Mouse (Mus musculus) olfactory bulb, adult 2 months (tissue): ENCODE data around the gene Hyal1. TPM values are rescaled to one million over a fixed set of nuclear protein-coding genes. Genes with fewer than 3 reads are reported as not detected.

ENCODE experiments used
- H3K27ac ChIP-seq: fragments of 200-500 bp; 2 replicates; pipeline ENCODE4 v1.5.1; 2012; ENCODE audit warnings: low read depth, low read length; ENCODE audit not compliant: insufficient read depth
- H3K4me1 ChIP-seq: fragments of 200-500 bp; 2 replicates; pipeline ENCODE4 v1.6.1; 2012; ENCODE audit warnings: low read length; ENCODE audit not compliant: control insufficient read depth, insufficient read depth
- H3K4me3 ChIP-seq: fragments of 200-500 bp; 2 replicates; pipeline ENCODE4 v1.5.1; 2012; ENCODE audit warnings: mild to moderate bottlenecking, low read depth, low read length, moderate library complexity; ENCODE audit not compliant: insufficient read depth
- CTCF ChIP-seq: fragments of 200-500 bp; IDR thresholded peaks from 2 replicates; pipeline ENCODE4 v1.5.1; 2012; ENCODE audit warnings: low read depth, mild to moderate bottlenecking, low read length, moderate library complexity; ENCODE audit not compliant: insufficient read depth
- POLR2A ChIP-seq: fragments of 200-500 bp; IDR thresholded peaks from 2 replicates; pipeline ENCODE4 v1.6.1; 2012; ENCODE audit warnings: mild to moderate bottlenecking, low read depth, low read length, moderate library complexity; ENCODE audit not compliant: insufficient read depth
- WGBS: fragments of 180-500 bp; shearing (Covaris S2); methylation state at CpG from one replicate; pipeline ENCODE4 v1.1.7; 2018; 5-methylcytosine and 5-hydroxymethylcytosine counted together
- polyA plus RNA-seq: library from polyadenylated mRNA; stranded (reverse); fragments of >200 nt; gene quantifications from 2 replicates; pipeline ENCODE4 v1.2.4, GENCODE M21; 2012; ENCODE audit warnings: low replicate concordance; ENCODE audit not compliant: missing spikeins, insufficient read depth, insufficient read length

Hyal1 gene
- polyA plus RNA-seq, 1 experiment: not detected

GRCm38 (mm10) chr9:107608741-107609432 is 32.2 kb downstream of the Hyal1 start, which contains the start of gene Sema3b:
Gene Sema3b, minus strand, starts transcription at chr9:107609229.
- 45% methylated on average over 12 of the region's 12 CpGs for WGBS
- H3K27ac ChIP-seq: no peak within 1 kb of the TSS

GRCm38 (mm10) chr9:107609433-107609830 is 32.7 kb downstream of the Hyal1 start:
- WGBS: 73% methylated on average over 4 of the region's 4 CpGs

More at GRCm38 (mm10) chr9:107608741-107609432, 32.2 kb downstream of the Hyal1 start, which contains the start of gene Sema3b:
- H3K4me1 ChIP-seq: peaks cover 15% of the 10 kb centered on the region
- H3K4me3 ChIP-seq: no peak within 1 kb of the TSS
- TF ChIP-seq CTCF (no peak), POLR2A (no peak)

DNA sequence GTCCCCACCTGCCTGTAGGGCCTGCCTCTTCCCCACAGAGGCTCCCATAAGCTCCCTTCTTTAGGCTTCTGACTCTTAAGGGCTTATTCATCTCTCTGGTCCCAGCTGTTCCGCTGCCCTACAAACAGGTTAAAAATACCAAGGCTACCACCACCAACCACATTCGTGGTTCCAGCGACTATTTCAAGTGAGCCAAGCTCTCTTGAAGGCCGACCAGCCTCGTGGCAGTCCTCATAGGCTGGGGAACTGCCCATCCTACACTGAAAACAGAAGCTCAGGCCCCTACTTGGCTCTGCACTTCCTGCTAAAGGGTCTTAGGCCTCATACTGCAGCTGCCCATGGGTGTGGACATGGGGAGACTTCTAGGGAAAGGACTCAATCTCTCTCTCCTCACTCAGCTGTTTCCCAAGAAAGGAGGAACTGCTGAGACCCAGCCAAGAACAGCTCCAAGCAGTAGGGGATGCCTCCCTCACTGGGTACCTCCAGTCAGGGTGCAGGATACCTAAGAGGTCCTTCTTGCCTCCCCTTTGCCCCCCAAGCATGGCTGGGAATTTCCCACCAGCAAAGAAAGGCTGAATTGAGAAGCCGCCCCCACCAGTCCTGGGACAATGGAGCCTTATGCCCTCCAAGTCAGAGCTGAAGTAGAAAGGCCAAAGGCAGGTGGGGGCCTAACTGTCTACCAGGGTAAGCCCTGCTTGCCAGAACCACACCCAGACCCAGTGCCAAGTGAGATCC is 34.9 kb downstream of the Hyal1 start:
- WGBS: 46% methylated on average over 6 of the region's 6 CpGs
- peak overlapping the region; percentile 97 for H3K27ac ChIP-seq
- H3K4me1 ChIP-seq: peaks cover 15% of the 10 kb centered on the region
- TF ChIP-seq POLR2A (no peak), CTCF (no peak)
- peak overlapping the region; percentile 48 for H3K4me3 ChIP-seq

More at GRCm38 (mm10) chr9:107609433-107609830, 32.7 kb downstream of the Hyal1 start:
- TF ChIP-seq POLR2A: no peak
- TF ChIP-seq CTCF: no peak
- Histone ChIP-seq H3K4me3 (no peak overlapping the region), H3K4me1 (peaks cover 15% of the 10 kb centered on the region), H3K27ac (no peak overlapping the region)

DNA sequence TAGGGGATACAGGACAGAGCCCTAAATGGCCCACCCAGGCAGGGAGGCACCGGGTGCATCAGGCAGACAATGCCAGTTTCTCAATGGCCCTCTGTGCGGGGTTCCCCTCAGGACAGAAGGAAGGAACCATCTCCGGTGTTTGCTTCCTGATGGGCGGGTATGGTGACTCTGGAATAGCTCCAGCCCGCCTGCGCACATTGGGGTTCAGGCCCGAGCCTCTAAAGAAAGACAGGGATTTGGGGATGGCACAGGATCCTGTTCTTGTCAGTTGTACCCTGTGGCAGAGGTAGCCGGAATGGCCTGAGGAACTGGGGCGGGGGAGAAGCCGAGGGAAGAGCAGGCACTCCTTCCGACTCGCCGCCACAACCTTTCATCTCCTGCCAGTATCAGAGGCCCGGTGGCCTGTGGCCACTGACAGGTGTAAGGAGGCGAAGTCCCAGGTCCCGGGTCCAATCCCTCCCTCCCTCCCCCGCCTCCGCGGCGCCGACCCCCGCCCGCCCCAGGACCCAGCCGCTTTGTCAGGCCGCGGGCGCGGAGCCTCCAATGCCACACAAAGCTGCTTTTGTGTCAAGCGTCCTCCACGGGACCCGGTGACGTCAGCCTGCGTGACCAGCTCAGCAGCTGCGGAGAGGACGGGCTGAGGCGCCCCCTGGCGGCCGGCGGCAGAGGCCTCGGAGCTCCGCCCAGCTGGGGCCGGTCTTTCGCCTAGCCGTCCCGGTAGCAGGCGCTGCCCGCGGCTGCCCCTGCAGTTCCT is 35.6 kb downstream of the Hyal1 start:
- peak overlapping the region; percentile 97 for H3K27ac ChIP-seq
- H3K4me3 ChIP-seq: peak overlapping the region; percentile 48
- H3K4me1 ChIP-seq: peaks cover 15% of the 10 kb centered on the region
- under 1% methylated on average over 48 of the region's 48 CpGs for WGBS
- TF ChIP-seq CTCF (peak; percentile 97), POLR2A (peak; percentile 76)

GRCm38 (mm10) chr9:107612945-107613569 is 36.3 kb downstream of the Hyal1 start:
- 5% methylated on average over 12 of the region's 12 CpGs for WGBS
- TF ChIP-seq POLR2A: no peak
- TF ChIP-seq CTCF: no peak; the same call in 1 of the 2 replicates
- H3K27ac ChIP-seq: peak overlapping the region; percentile 76
- H3K4me3 ChIP-seq: peak overlapping the region; percentile 38
- peaks cover 15% of the 10 kb centered on the region for H3K4me1 ChIP-seq

GRCm38 (mm10) chr9:107615035-107615434 is 38.3 kb downstream of the Hyal1 start:
- peaks cover 26% of the 10 kb centered on the region for H3K4me1 ChIP-seq

GRCm38 (mm10) chr9:107617461-107617860 is 40.7 kb downstream of the Hyal1 start:
- H3K27ac ChIP-seq: no peak overlapping the region
- peaks cover 14% of the 10 kb centered on the region; the same call in 1 of the 2 replicates for H3K4me1 ChIP-seq
- H3K4me3 ChIP-seq: no peak overlapping the region
- WGBS: 75% methylated on average over 2 of the region's 2 CpGs
- TF ChIP-seq CTCF: no peak
- no peak for TF ChIP-seq POLR2A

More at GRCm38 (mm10) chr9:107615035-107615434, 38.3 kb downstream of the Hyal1 start:
- no peak for TF ChIP-seq CTCF
- TF ChIP-seq POLR2A: no peak
- H3K27ac ChIP-seq: no peak overlapping the region
- WGBS: 76% methylated on average over 4 of the region's 4 CpGs
- H3K4me3 ChIP-seq: no peak overlapping the region

GRCm38 (mm10) chr9:107618098-107618497 is 41.4 kb downstream of the Hyal1 start:
- TF ChIP-seq POLR2A (no peak), CTCF (no peak)
- Histone ChIP-seq H3K27ac (peak overlapping the region; percentile 27; the same call in 1 of the 2 replicates), H3K4me3 (no peak overlapping the region), H3K4me1 (peaks cover 12% of the 10 kb centered on the region; the same call in 1 of the 2 replicates)
- WGBS: 79% methylated on average over 6 of the region's 6 CpGs
